Mouse (Mus musculus) E14TG2a.4 (cell line): ENCODE data around the gene Gm47996.

Source experiments
- CTCF ChIP-seq: conservative IDR thresholded peaks from 2 replicates; pipeline ENCODE4 v1.5.1; 2014; ENCODE audit warnings: low read length
- NANOG ChIP-seq: IDR thresholded peaks from 2 replicates; pipeline ENCODE4 v1.6.1; 2014; ENCODE audit warnings: borderline replicate concordance, low read length, mixed read lengths
- POU5F1 ChIP-seq: IDR thresholded peaks from 2 replicates; pipeline ENCODE4 v1.6.1; 2014; ENCODE audit warnings: low read length, borderline replicate concordance

- TF ChIP-seq CTCF (no peak), POU5F1 (no peak), NANOG (no peak)
Observed at GRCm38 (mm10) chr1:151171572-151172461, 38.1 kb upstream of the Gm47996 start.
